Mouse (Mus musculus): ENCODE measurements at regions not wholly inside any gene's neighbourhood (a gene's known extent, or its start where the extent isn't known, plus 50 kb on each side); places are given as distances from the start of the nearest gene placed in this dataset.

- no peak overlapping the region for H3K27ac ChIP-seq (ENCODE audit: control insufficient read depth, low read depth, low read length)
- H3K9ac ChIP-seq (ENCODE audit: control insufficient read depth, low read depth, low read length, poor library complexity, severe bottlenecking): no peak overlapping the region
- H3K36me3 ChIP-seq (ENCODE audit: control insufficient read depth in 1 of 2, insufficient read depth in 2 of 2, low read length in 2 of 2): no peaks in the 10 kb centered on the region
- H3K4me3 ChIP-seq (ENCODE audit: control insufficient read depth in 1 of 2, insufficient read depth in 1 of 2, low read depth in 2 of 2, low read length in 2 of 2): no peak overlapping the region
- DNase-seq (ENCODE audit: low read depth, low spot score): no peak
- TF ChIP-seq USF2 (IDR thresholded peaks at IDR 0.05; ENCODE audit: borderline replicate concordance in 1 of 2, insufficient read depth in 1 of 2, low read depth in 1 of 2, low read length in 2 of 2) (no peak), UBTF (IDR thresholded peaks at IDR 0.05; ENCODE audit: borderline replicate concordance, insufficient read depth, low read depth, low read length) (no peak), JUND (IDR thresholded peaks at IDR 0.05; ENCODE audit: low read depth, low read length) (no peak), BHLHE40 (IDR thresholded peaks at IDR 0.05; ENCODE audit: borderline replicate concordance, low read depth, low read length) (no peak), E2F4 (IDR thresholded peaks at IDR 0.05; ENCODE audit: borderline replicate concordance, low read depth, low read length) (no peak), ELF1 (IDR thresholded peaks at IDR 0.05; ENCODE audit: low read depth, low read length) (no peak), SMC3 (IDR thresholded peaks at IDR 0.05; ENCODE audit: low read depth, low read length) (no peak), ZMIZ1 (IDR thresholded peaks at IDR 0.05; ENCODE audit: low read depth, low read length) (no peak), TBP (IDR thresholded peaks at IDR 0.05; ENCODE audit: low read depth, low read length) (no peak), MAX (IDR thresholded peaks at IDR 0.05; ENCODE audit: low read length) (no peak), MXI1 (IDR thresholded peaks at IDR 0.05; ENCODE audit: low read depth, low read length) (no peak), TCF12 (IDR thresholded peaks at IDR 0.05; ENCODE audit: low read depth, low read length) (no peak), CHD2 (IDR thresholded peaks at IDR 0.05; ENCODE audit: low read length) (no peak), NELFE (IDR thresholded peaks at IDR 0.05; ENCODE audit: low read depth, low read length) (no peak), ZC3H11A (IDR thresholded peaks at IDR 0.05; ENCODE audit: low read depth, low read length) (no peak), POLR2AphosphoS2 (IDR thresholded peaks at IDR 0.05; ENCODE audit: low read length) (no peak)
- no peaks in the 10 kb centered on the region for H3K4me1 ChIP-seq (ENCODE audit: control insufficient read depth in 1 of 2, insufficient read depth in 2 of 2, low read length in 2 of 2)
- no peaks in the 10 kb centered on the region for H3K9me3 ChIP-seq (replicated peaks; ENCODE audit: insufficient read depth, low read length)
- H3K79me2 ChIP-seq (ENCODE audit: control insufficient read depth, insufficient read depth, low read length, poor library complexity): no peaks in the 10 kb centered on the region
- H3K27me3 ChIP-seq (ENCODE audit: control insufficient read depth in 1 of 2, insufficient read depth in 2 of 2, low read length in 2 of 2): no peaks in the 10 kb centered on the region
Measured at GRCm38 (mm10) chr11:48690070-48690469, 110.1 kb upstream of the Rack1 start.

GRCm38 (mm10) chr11:48696352-48696751 is 103.8 kb upstream of the Rack1 start:
- no peak overlapping the region for H3K27ac ChIP-seq (ENCODE audit: control insufficient read depth, low read depth, low read length)
- H3K27me3 ChIP-seq (ENCODE audit: control insufficient read depth in 1 of 2, insufficient read depth in 2 of 2, low read length in 2 of 2): no peaks in the 10 kb centered on the region
- no peaks in the 10 kb centered on the region for H3K36me3 ChIP-seq (ENCODE audit: control insufficient read depth in 1 of 2, insufficient read depth in 2 of 2, low read length in 2 of 2)
- no peaks in the 10 kb centered on the region for H3K4me1 ChIP-seq (ENCODE audit: control insufficient read depth in 1 of 2, insufficient read depth in 2 of 2, low read length in 2 of 2)
- H3K9ac ChIP-seq (ENCODE audit: control insufficient read depth, low read depth, low read length, poor library complexity, severe bottlenecking): no peak overlapping the region
- peak; percentile 66 for DNase-seq (ENCODE audit: low read depth, low spot score)
- TF ChIP-seq CHD2 (IDR thresholded peaks at IDR 0.05; ENCODE audit: low read length) (no peak), NELFE (IDR thresholded peaks at IDR 0.05; ENCODE audit: low read depth, low read length) (no peak), GABPA (IDR thresholded peaks at IDR 0.05; ENCODE audit: low read depth, low read length) (no peak), POLR2AphosphoS5 (IDR thresholded peaks at IDR 0.05; ENCODE audit: borderline replicate concordance, low read depth, low read length) (no peak), ETS1 (IDR thresholded peaks at IDR 0.05; ENCODE audit: low read depth, low read length) (no peak), ZMIZ1 (IDR thresholded peaks at IDR 0.05; ENCODE audit: low read depth, low read length) (no peak), MEF2A (IDR thresholded peaks at IDR 0.05; ENCODE audit: extremely low read depth, insufficient replicate concordance, low read depth, low read length, poor library complexity, severe bottlenecking) (no peak), RCOR1 (IDR thresholded peaks at IDR 0.05; ENCODE audit: low read depth, low read length) (no peak)
- no peaks in the 10 kb centered on the region for H3K79me2 ChIP-seq (ENCODE audit: control insufficient read depth, insufficient read depth, low read length, poor library complexity)
- H3K9me3 ChIP-seq (replicated peaks; ENCODE audit: insufficient read depth, low read length): no peaks in the 10 kb centered on the region
- H3K4me3 ChIP-seq (ENCODE audit: control insufficient read depth in 1 of 2, insufficient read depth in 1 of 2, low read depth in 2 of 2, low read length in 2 of 2): no peak overlapping the region
